Mouse (Mus musculus): Measurements from ENCODE around the gene Cfap57.

GRCm38 (mm10) chr4:118523976-118524375 is 96.6 kb downstream of the Cfap57 start:
- TF ChIP-seq GATA1 (IDR thresholded peaks at IDR 0.05; ENCODE audit: borderline replicate concordance, low read length) (no peak), FLI1 (IDR thresholded peaks at IDR 0.05; ENCODE audit: low read length) (no peak)

All from megakaryocyte, embryonic 14.5 days (primary cell).